Mouse (Mus musculus) ES-E14 (cell line): ENCODE measurements at regions not wholly inside any gene's neighbourhood (a gene's known extent, or its start where the extent isn't known, plus 50 kb on each side); places are given as distances from the start of the nearest gene placed in this dataset.

Source experiments
- DNase-seq: peaks from one replicate; pipeline ENCODE4 v3.0.0-alpha.2; 2013; ENCODE audit warnings: low read depth, low spot score
- H3K27ac ChIP-seq: 2 replicates; pipeline ENCODE4 v1.5.1; 2012; ENCODE audit warnings: low read depth, mild to moderate bottlenecking, low read length, moderate library complexity, mixed read lengths; ENCODE audit not compliant: poor library complexity, insufficient read depth, severe bottlenecking
- H3K36me3 ChIP-seq: 2 replicates; pipeline ENCODE4 v1.6.1; 2012; ENCODE audit warnings: mild to moderate bottlenecking, low read length, moderate library complexity, mixed read lengths; ENCODE audit not compliant: control insufficient read depth, poor library complexity, insufficient read depth, severe bottlenecking
- H3K4me1 ChIP-seq, 2 experiments: fragments of 150-350 bp in 1 of 2; sonication (generic) in 1 of 2; 2 replicates each; pipeline ENCODE4 v1.6.1; 2012; ENCODE audit warnings: low read length in 2 of 2, mild to moderate bottlenecking in 1 of 2, mixed read lengths in 1 of 2; ENCODE audit not compliant: control insufficient read depth in 2 of 2, insufficient read depth in 2 of 2, poor library complexity in 1 of 2
- H3K4me3 ChIP-seq, 2 experiments: fragments of 150-350 bp in 1 of 2; sonication (generic) in 1 of 2; 2 replicates each; pipeline ENCODE4 v1.5.1; 2012; ENCODE audit warnings: low read length in 2 of 2, low read depth in 1 of 2, mild to moderate bottlenecking in 1 of 2, mixed read lengths in 1 of 2; ENCODE audit not compliant: insufficient read depth in 1 of 2, poor library complexity in 1 of 2, severe bottlenecking in 1 of 2
- H3K9ac ChIP-seq: 2 replicates; pipeline ENCODE4 v1.6.1; 2012; ENCODE audit warnings: low read depth, mild to moderate bottlenecking, low read length, mixed read lengths; ENCODE audit not compliant: poor library complexity, insufficient read depth, severe bottlenecking
- H3K9me3 ChIP-seq: fragments of 150-350 bp; sonication (generic); 2 replicates; pipeline ENCODE4 v1.6.1; 2012; ENCODE audit warnings: low read depth, mild to moderate bottlenecking, low read length; ENCODE audit not compliant: control insufficient read depth, insufficient read depth
- CHD2 ChIP-seq: IDR thresholded peaks from 2 replicates; pipeline ENCODE4 v1.6.1; 2014; ENCODE audit warnings: mild to moderate bottlenecking, low read depth, low read length, inconsistent platforms
- HCFC1 ChIP-seq: IDR thresholded peaks from 2 replicates; pipeline ENCODE4 v1.6.1; 2012; ENCODE audit warnings: low read length, inconsistent platforms, borderline replicate concordance; ENCODE audit not compliant: insufficient read depth
- MAFK ChIP-seq: IDR thresholded peaks from 2 replicates; pipeline ENCODE4 v1.6.1; 2014; ENCODE audit warnings: mild to moderate bottlenecking, low read depth, low read length, inconsistent platforms; ENCODE audit not compliant: insufficient read depth
- ZC3H11A ChIP-seq: IDR thresholded peaks from 2 replicates; pipeline ENCODE4 v1.6.1; 2012; ENCODE audit warnings: low read depth, mild to moderate bottlenecking, inconsistent platforms, low read length, borderline replicate concordance
- ZNF384 ChIP-seq: IDR thresholded peaks from 2 replicates; pipeline ENCODE4 v1.6.1; 2012; ENCODE audit warnings: low read depth, low read length, inconsistent platforms
- in situ Hi-C, 2 experiments: fragments of 600-800 bp; cut with MboI; formaldehyde crosslinking; loops; one replicate each; pipeline ENCODE4 v1.15.1; 2025; ENCODE audit warnings: low sequenced_read_pairs in 2 of 2, inconsistent platforms in 1 of 2; ENCODE audit not compliant: unreplicated experiment in 2 of 2

- H3K36me3 ChIP-seq: no peaks in the 10 kb centered on the region
- in situ Hi-C loops: no loop called here
- H3K4me3 ChIP-seq: no peak overlapping the region
- H3K27ac ChIP-seq: no peak overlapping the region
- no peak for DNase-seq
- no peaks in the 10 kb centered on the region for H3K4me1 ChIP-seq
- H3K9ac ChIP-seq: no peak overlapping the region
- no peaks in the 10 kb centered on the region for H3K9me3 ChIP-seq
- TF ChIP-seq MAFK: no peak
- TF ChIP-seq ZC3H11A: no peak
- no peak for TF ChIP-seq ZNF384
- no peak for TF ChIP-seq CHD2
- no peak for TF ChIP-seq HCFC1
These were observed 191.8 kb upstream of the Dapk1 start for GRCm38 (mm10) chr13:60409706-60410502.

- H3K4me1 ChIP-seq: no peaks in the 10 kb centered on the region
- no peak overlapping the region for H3K4me3 ChIP-seq
- no peak overlapping the region for H3K27ac ChIP-seq
- H3K9ac ChIP-seq: no peak overlapping the region
- in situ Hi-C loops: no loop called here
- no peaks in the 10 kb centered on the region for H3K36me3 ChIP-seq
- no peak for TF ChIP-seq MAFK
- no peak for TF ChIP-seq HCFC1
- no peak for TF ChIP-seq ZC3H11A
- no peak for TF ChIP-seq CHD2
- no peak for TF ChIP-seq ZNF384
- no peak for DNase-seq
- H3K9me3 ChIP-seq: no peaks in the 10 kb centered on the region
These were observed 185.7 kb upstream of the Dapk1 start for GRCm38 (mm10) chr13:60416024-60416423.

GRCm38 (mm10) chr13:60417015-60417414, 184.7 kb upstream of the Dapk1 start:
- Histone ChIP-seq H3K4me1 (no peaks in the 10 kb centered on the region), H3K9me3 (no peaks in the 10 kb centered on the region), H3K36me3 (no peaks in the 10 kb centered on the region), H3K27ac (no peak overlapping the region), H3K4me3 (no peak overlapping the region), H3K9ac (no peak overlapping the region)
- no peak for DNase-seq
- in situ Hi-C loops: no loop called here
- no peak for TF ChIP-seq MAFK
- no peak for TF ChIP-seq HCFC1
- no peak for TF ChIP-seq ZNF384
- TF ChIP-seq CHD2: no peak
- no peak for TF ChIP-seq ZC3H11A

- Histone ChIP-seq H3K4me1 (no peaks in the 10 kb centered on the region), H3K36me3 (no peaks in the 10 kb centered on the region), H3K27ac (no peak overlapping the region), H3K9me3 (no peaks in the 10 kb centered on the region), H3K4me3 (no peak overlapping the region), H3K9ac (no peak overlapping the region)
- no peak for DNase-seq
- in situ Hi-C loops: no loop called here
- no peak for TF ChIP-seq CHD2
- TF ChIP-seq HCFC1: no peak
- TF ChIP-seq ZC3H11A: no peak
- TF ChIP-seq ZNF384: no peak
- no peak for TF ChIP-seq MAFK
These were observed 184.2 kb upstream of the Dapk1 start for GRCm38 (mm10) chr13:60417436-60418158.
